Mouse (Mus musculus): ENCODE measurements at regions not wholly inside any gene's neighbourhood (a gene's known extent, or its start where the extent isn't known, plus 50 kb on each side); places are given as distances from the start of the nearest gene placed in this dataset.
"Not testable (repeated sequence)": the region's sequence is repeated elsewhere in the genome, so short reads cannot be mapped to it uniquely, and the experiment has no call there.

GRCm38 (mm10) chr19:59516957-59517356 is 58.8 kb downstream of the Emx2 start:
- WGBS, result 79% methylated on average over 4 of the region's 4 CpGs

DNA sequence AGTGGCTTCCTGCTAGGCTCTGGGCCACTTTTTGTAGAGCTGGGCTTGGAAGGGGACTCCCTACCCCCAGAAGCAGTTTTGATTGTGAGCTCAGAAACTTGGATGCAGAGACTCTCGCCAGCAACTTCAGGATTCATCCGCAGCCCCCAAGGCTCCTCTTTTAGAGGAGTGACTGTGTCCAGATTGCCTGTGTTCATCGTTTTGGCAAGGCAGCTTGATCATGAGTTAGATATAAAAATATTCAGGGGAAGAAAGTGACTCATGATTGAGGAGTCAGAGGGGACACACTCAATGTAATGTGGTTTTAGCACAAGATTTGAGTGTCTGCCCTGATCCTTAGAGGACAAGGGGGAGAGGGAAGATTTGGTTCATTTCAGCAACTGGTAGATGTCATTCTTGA is 61.0 kb downstream of the Emx2 start:
- no peak overlapping the region for H3K4me2 ChIP-seq
- H3K27ac ChIP-seq, result no peak overlapping the region
- no peaks in the 10 kb centered on the region for H3K9me3 ChIP-seq
- no peak overlapping the region for H3K9ac ChIP-seq
- no peaks in the 10 kb centered on the region for H3K27me3 ChIP-seq
- H3K36me3 ChIP-seq, result no peaks in the 10 kb centered on the region
- no peaks in the 10 kb centered on the region for H3K4me1 ChIP-seq
- no peak overlapping the region for H3K4me3 ChIP-seq
- WGBS, result 70% methylated on average over 3 of the region's 3 CpGs
- no peak for ATAC-seq (ENCODE audit: borderline replicate concordance, extremely low read depth, low FRiP score, low TSS enrichment)

More at GRCm38 (mm10) chr19:59516957-59517356, 58.8 kb downstream of the Emx2 start:
- H3K27me3 ChIP-seq, result no peaks in the 10 kb centered on the region
- no peak overlapping the region for H3K4me3 ChIP-seq
- H3K9me3 ChIP-seq, result no peaks in the 10 kb centered on the region
- ATAC-seq (ENCODE audit: borderline replicate concordance, extremely low read depth, low FRiP score, low TSS enrichment), result no peak
- no peak overlapping the region for H3K27ac ChIP-seq
- H3K9ac ChIP-seq, result no peak overlapping the region
- no peak overlapping the region for H3K4me2 ChIP-seq
- no peaks in the 10 kb centered on the region for H3K4me1 ChIP-seq
- H3K36me3 ChIP-seq, result no peaks in the 10 kb centered on the region

DNA sequence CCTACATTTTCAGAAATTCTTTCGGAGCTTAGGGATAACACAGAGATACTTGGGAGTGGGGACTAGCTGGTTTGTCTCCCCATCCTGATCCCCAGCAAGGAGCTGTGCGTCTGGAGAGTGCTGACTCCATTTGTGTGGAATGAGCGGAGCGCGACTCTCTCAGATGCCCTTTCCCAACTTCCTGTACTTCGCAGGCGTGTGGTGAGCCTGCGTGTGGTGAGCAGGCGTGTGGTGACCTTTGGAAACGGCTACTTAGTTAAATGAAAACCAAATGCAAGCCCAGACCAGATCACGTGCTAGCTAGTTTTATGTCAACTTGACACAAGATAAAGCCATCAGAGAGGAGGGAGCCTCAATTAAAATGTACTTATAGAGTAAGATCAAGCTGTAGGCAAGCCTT is 64.0 kb downstream of the Emx2 start:
- ATAC-seq (ENCODE audit: borderline replicate concordance, extremely low read depth, low FRiP score, low TSS enrichment), result no peak
- Histone ChIP-seq H3K27ac (no peak overlapping the region), H3K36me3 (no peaks in the 10 kb centered on the region), H3K27me3 (no peaks in the 10 kb centered on the region), H3K4me1 (no peaks in the 10 kb centered on the region), H3K4me3 (no peak overlapping the region), H3K4me2 (no peak overlapping the region), H3K9ac (no peak overlapping the region), H3K9me3 (no peaks in the 10 kb centered on the region)
- WGBS, result 67% methylated on average over 11 of the region's 11 CpGs

DNA sequence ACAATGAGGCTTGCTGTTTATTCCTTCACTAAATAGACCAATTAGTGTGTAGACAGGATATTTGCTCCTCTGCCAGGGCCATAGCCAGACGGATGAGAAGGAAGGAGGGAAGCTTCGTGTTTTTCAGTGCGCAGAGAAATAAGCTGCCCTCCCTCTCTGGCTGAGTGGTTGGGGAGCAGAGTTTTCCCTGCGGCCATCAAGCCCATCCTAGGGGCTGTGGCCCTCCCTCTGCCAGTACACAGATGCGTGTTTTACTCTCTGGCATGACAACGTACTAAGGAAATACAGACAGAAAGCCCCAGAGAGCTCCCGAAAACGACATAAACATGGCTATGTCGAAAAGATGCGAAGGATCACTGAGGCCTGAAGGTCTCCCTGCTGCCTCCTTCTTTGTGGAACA is 65.2 kb downstream of the Emx2 start:
- Histone ChIP-seq H3K9me3 (no peaks in the 10 kb centered on the region), H3K4me2 (no peak overlapping the region), H3K27me3 (no peaks in the 10 kb centered on the region), H3K4me1 (no peaks in the 10 kb centered on the region), H3K4me3 (no peak overlapping the region), H3K36me3 (no peaks in the 10 kb centered on the region), H3K9ac (no peak overlapping the region), H3K27ac (no peak overlapping the region)
- no peak for ATAC-seq (ENCODE audit: borderline replicate concordance, extremely low read depth, low FRiP score, low TSS enrichment)
- 68% methylated on average over 10 of the region's 10 CpGs for WGBS

DNA sequence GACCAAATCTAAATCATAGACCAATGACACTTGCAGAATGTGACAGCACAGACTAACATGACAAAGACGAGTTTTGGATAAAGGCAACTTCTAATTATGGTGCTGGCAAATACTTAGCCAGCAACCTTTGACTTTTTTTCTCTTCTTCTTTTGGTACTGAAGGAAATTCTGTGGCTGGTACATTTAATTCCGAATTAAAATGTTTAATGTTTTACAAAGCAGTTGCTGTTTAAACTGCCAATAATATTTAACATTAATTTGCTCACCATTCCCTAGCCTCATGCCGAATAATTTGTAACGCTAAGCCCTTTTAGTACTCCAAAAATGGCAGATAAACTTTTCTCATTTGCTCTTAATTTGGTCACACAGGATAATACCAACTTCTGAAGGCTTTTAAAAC is 105.9 kb downstream of the Emx2 start:
- H3K9ac ChIP-seq, result no peak overlapping the region
- H3K4me3 ChIP-seq, result no peak overlapping the region
- no peak overlapping the region for H3K4me2 ChIP-seq
- H3K36me3 ChIP-seq, result no peaks in the 10 kb centered on the region
- no peak overlapping the region for H3K27ac ChIP-seq
- H3K9me3 ChIP-seq, result no peaks in the 10 kb centered on the region
- no peaks in the 10 kb centered on the region for H3K27me3 ChIP-seq
- WGBS, result 67% methylated on average over 4 of the region's 4 CpGs
- no peak for ATAC-seq (ENCODE audit: borderline replicate concordance, extremely low read depth, low FRiP score, low TSS enrichment)
- H3K4me1 ChIP-seq, result no peaks in the 10 kb centered on the region

DNA sequence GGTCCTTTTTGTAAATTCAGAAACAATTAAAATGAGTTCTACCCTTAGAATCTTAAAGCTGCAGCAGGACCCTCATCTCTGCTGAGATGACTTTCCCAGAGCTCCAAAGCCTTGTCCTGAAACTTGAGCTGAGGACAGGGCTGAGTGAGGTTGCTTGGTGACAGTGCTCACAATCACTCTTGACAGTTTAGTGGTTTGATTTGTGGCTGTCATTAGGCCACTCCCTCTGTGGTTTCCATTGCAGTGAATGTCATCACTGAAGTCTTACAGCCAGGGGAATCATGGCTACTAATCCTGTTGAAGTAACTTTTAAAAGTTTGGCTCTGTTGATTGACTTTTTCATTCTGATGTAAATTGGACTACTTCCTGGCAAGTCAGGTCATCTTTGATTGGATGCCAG is 110.7 kb downstream of the Emx2 start:
- Histone ChIP-seq H3K4me1 (no peaks in the 10 kb centered on the region), H3K27me3 (no peaks in the 10 kb centered on the region), H3K36me3 (no peaks in the 10 kb centered on the region), H3K9ac (no peak overlapping the region), H3K27ac (no peak overlapping the region), H3K4me3 (no peak overlapping the region), H3K9me3 (no peaks in the 10 kb centered on the region), H3K4me2 (no peak overlapping the region)
- no peak for ATAC-seq (ENCODE audit: borderline replicate concordance, extremely low read depth, low FRiP score, low TSS enrichment)

GRCm38 (mm10) chr19:59569590-59569989 is 111.4 kb downstream of the Emx2 start:
- ATAC-seq (ENCODE audit: borderline replicate concordance, extremely low read depth, low FRiP score, low TSS enrichment); H3K9ac ChIP-seq; H3K9me3 ChIP-seq; H3K27me3 ChIP-seq; H3K27ac ChIP-seq; H3K4me1 ChIP-seq; H3K36me3 ChIP-seq; H3K4me3 ChIP-seq; H3K4me2 ChIP-seq: not testable (repeated sequence)
- 77% methylated on average over 2 of the region's 2 CpGs for WGBS

DNA sequence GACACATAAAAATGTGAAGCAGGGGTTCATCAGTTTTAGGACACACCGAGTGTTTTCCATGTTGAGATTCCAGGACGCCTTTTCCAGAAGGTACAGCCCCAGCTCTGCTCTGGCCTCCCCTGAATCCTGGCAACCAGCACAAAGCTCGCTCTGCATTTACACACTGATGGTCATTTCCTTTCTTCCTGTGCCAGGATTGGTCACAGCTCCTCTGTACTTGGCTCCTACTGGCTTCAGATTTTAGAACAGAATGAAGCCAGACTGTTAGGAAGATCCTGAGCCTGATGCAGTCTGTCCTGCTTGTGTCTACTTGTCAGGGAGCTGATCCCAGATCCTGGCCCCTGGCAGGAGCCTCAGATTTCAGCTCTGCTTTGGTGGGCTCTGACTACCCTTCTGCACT is 116.2 kb downstream of the Emx2 start:
- 55% methylated on average over 3 of the region's 3 CpGs for WGBS
- H3K27me3 ChIP-seq, result no peaks in the 10 kb centered on the region
- H3K4me1 ChIP-seq, result no peaks in the 10 kb centered on the region
- no peak overlapping the region for H3K27ac ChIP-seq
- no peak overlapping the region for H3K4me2 ChIP-seq
- no peaks in the 10 kb centered on the region for H3K36me3 ChIP-seq
- no peak overlapping the region for H3K9ac ChIP-seq
- H3K4me3 ChIP-seq, result no peak overlapping the region
- ATAC-seq (ENCODE audit: borderline replicate concordance, extremely low read depth, low FRiP score, low TSS enrichment), result no peak
- no peaks in the 10 kb centered on the region for H3K9me3 ChIP-seq

DNA sequence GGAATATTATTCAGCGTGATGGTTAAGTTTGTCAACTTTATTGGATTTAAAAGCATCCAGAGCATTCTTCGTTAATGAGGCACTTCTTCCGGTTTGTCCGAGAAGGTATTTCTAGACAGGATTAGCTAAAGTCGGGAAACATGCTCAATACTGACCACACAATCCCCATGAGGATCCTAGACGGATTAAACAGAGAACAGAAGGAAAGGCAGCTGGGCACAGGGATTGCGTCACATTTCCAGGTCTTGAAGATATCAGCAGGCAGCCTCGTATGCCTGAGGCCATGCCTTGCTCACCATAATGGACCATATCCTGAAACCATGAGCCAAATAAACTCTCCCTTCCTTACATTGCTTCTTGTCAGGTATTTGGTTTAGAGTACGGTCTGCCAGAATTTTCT is 119.7 kb downstream of the Emx2 start:
- H3K36me3 ChIP-seq, result no peaks in the 10 kb centered on the region
- WGBS, result 73% methylated on average over 9 of the region's 9 CpGs
- no peak overlapping the region for H3K27ac ChIP-seq
- H3K9ac ChIP-seq, result no peak overlapping the region
- no peaks in the 10 kb centered on the region for H3K27me3 ChIP-seq
- no peaks in the 10 kb centered on the region for H3K9me3 ChIP-seq
- ATAC-seq (ENCODE audit: borderline replicate concordance, extremely low read depth, low FRiP score, low TSS enrichment), result no peak
- no peaks in the 10 kb centered on the region for H3K4me1 ChIP-seq
- H3K4me2 ChIP-seq, result no peak overlapping the region
- H3K4me3 ChIP-seq, result no peak overlapping the region

DNA sequence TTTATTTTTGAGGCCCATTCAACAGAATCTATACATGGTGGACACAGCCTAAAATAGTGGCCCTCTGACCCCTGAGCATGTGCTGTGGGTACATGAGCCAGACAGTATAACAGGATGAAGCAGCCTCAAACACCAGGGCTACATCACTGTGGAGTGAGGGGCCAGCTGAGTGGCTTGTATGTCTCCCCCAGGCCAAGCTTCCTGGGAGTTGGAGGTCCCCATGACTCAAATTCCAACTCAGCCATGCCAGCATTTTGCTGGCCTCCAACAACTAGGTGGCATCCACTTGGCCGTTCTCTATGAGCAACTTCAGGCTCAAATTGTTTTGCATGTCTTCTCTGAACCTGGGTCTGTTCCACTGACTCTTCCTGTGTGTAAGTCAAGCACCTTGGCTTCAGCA is 121.5 kb downstream of the Emx2 start:
- H3K4me2 ChIP-seq, result no peak overlapping the region
- H3K36me3 ChIP-seq, result no peaks in the 10 kb centered on the region
- no peak overlapping the region for H3K27ac ChIP-seq
- no peaks in the 10 kb centered on the region for H3K9me3 ChIP-seq
- ATAC-seq (ENCODE audit: borderline replicate concordance, extremely low read depth, low FRiP score, low TSS enrichment), result no peak
- no peak overlapping the region for H3K9ac ChIP-seq
- WGBS, result 90% methylated on average over 1 of the region's 1 CpGs
- H3K4me3 ChIP-seq, result no peak overlapping the region
- H3K27me3 ChIP-seq, result no peaks in the 10 kb centered on the region
- H3K4me1 ChIP-seq, result no peaks in the 10 kb centered on the region

DNA sequence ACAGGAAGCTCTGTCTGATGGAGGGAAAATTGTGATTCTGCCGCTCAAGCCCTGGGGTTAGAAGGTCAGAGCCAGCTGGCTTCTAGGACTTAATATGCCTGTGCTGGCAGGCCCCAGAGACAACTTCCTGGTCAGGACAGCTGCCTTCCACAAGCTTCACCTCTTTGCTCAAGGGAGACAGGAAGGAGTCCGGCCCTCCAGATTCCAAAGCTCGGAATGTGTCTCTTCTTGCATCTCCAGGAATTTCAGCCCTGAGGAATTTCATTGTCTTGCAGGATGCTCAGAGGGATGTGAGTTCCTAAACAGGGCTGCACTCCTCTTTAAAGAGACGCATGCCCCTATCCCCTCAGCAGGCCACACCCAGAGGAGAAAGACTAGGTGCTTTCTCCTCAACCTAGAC is 127.7 kb downstream of the Emx2 start:
- no peaks in the 10 kb centered on the region for H3K27me3 ChIP-seq
- no peaks in the 10 kb centered on the region for H3K36me3 ChIP-seq
- no peak overlapping the region for H3K4me2 ChIP-seq
- no peak overlapping the region for H3K27ac ChIP-seq
- WGBS, result 18% methylated on average over 4 of the region's 4 CpGs
- peak; percentile 20; the same call in 1 of the 2 replicates for ATAC-seq (ENCODE audit: borderline replicate concordance, extremely low read depth, low FRiP score, low TSS enrichment)
- peaks cover 12% of the 10 kb centered on the region; the same call in 1 of the 2 replicates for H3K4me1 ChIP-seq
- H3K9me3 ChIP-seq, result no peaks in the 10 kb centered on the region
- no peak overlapping the region for H3K9ac ChIP-seq
- no peak overlapping the region for H3K4me3 ChIP-seq

- Histone ChIP-seq H3K27ac (no peak overlapping the region), H3K4me1 (peaks cover 12% of the 10 kb centered on the region; the same call in 1 of the 2 replicates), H3K4me3 (no peak overlapping the region), H3K9ac (no peak overlapping the region), H3K4me2 (no peak overlapping the region), H3K9me3 (no peaks in the 10 kb centered on the region), H3K27me3 (no peaks in the 10 kb centered on the region), H3K36me3 (no peaks in the 10 kb centered on the region)
- WGBS, result 59% methylated on average over 12 of the region's 12 CpGs
- ATAC-seq (ENCODE audit: borderline replicate concordance, extremely low read depth, low FRiP score, low TSS enrichment), result no peak
Measured at GRCm38 (mm10) chr19:59587303-59587702, 129.1 kb downstream of the Emx2 start.

GRCm38 (mm10) chr19:59588068-59588522 is 129.9 kb downstream of the Emx2 start:
- Histone ChIP-seq H3K9me3 (no peaks in the 10 kb centered on the region), H3K9ac (no peak overlapping the region), H3K4me2 (peak overlapping the region; percentile 58), H3K36me3 (no peaks in the 10 kb centered on the region), H3K27ac (no peak overlapping the region), H3K27me3 (no peaks in the 10 kb centered on the region), H3K4me3 (peak overlapping the region; percentile 36), H3K4me1 (peaks cover 12% of the 10 kb centered on the region; the same call in 1 of the 2 replicates)
- WGBS, result 13% methylated on average over 17 of the region's 17 CpGs
- peak; percentile 78; the same call in 1 of the 2 replicates for ATAC-seq (ENCODE audit: borderline replicate concordance, extremely low read depth, low FRiP score, low TSS enrichment)
